Mouse (Mus musculus) Muller cell, postnatal 12 days (primary cell): ENCODE measurements around the gene Slc1a2.

Experiments used
- DNase-seq: peaks from one replicate; pipeline ENCODE4 v3.0.0-alpha.2; 2015; ENCODE audit errors: inconsistent ontology term

Gene Slc1a2

GRCm38 (mm10) chr2:102760284-102761072 lies 102.0 kb downstream of the Slc1a2 start:
- DNase-seq, result peak; percentile 86

GRCm38 (mm10) chr2:102763176-102763575 lies 104.7 kb downstream of the Slc1a2 start:
- DNase-seq, result peak; percentile 51

GRCm38 (mm10) chr2:102763991-102764390 lies 105.5 kb downstream of the Slc1a2 start:
- DNase-seq, result no peak

- peak; percentile 50 for DNase-seq
These were observed 106.3 kb downstream of the Slc1a2 start for GRCm38 (mm10) chr2:102764602-102765374.

- no peak for DNase-seq
These were observed 109.8 kb downstream of the Slc1a2 start for GRCm38 (mm10) chr2:102768267-102768666.

- no peak for DNase-seq
These were observed 112.8 kb downstream of the Slc1a2 start for GRCm38 (mm10) chr2:102771304-102771703.

GRCm38 (mm10) chr2:102772276-102772675 lies 113.8 kb downstream of the Slc1a2 start:
- no peak for DNase-seq

GRCm38 (mm10) chr2:102774700-102775099 lies 116.2 kb downstream of the Slc1a2 start:
- DNase-seq, result peak; percentile 8

- peak; percentile 45 for DNase-seq
These were observed 117.1 kb downstream of the Slc1a2 start for GRCm38 (mm10) chr2:102775561-102775960.

- DNase-seq, result peak; percentile 32
These were observed 119.7 kb downstream of the Slc1a2 start for GRCm38 (mm10) chr2:102778208-102778607.

- DNase-seq, result peak; percentile 54
These were observed 124.3 kb downstream of the Slc1a2 start for GRCm38 (mm10) chr2:102782751-102783150.

GRCm38 (mm10) chr2:102785696-102786095 lies 127.2 kb downstream of the Slc1a2 start:
- DNase-seq, result no peak

GRCm38 (mm10) chr2:102791641-102792040 lies 133.2 kb downstream of the Slc1a2 start:
- DNase-seq, result no peak

GRCm38 (mm10) chr2:102792804-102793203 lies 134.3 kb downstream of the Slc1a2 start:
- no peak for DNase-seq

GRCm38 (mm10) chr2:102795034-102795433 lies 136.6 kb downstream of the Slc1a2 start:
- no peak for DNase-seq

- DNase-seq, result no peak
These were observed 139.7 kb downstream of the Slc1a2 start for GRCm38 (mm10) chr2:102798149-102798548.

- no peak for DNase-seq
These were observed 143.4 kb downstream of the Slc1a2 start for GRCm38 (mm10) chr2:102801899-102802298.

- DNase-seq, result peak; percentile 51
These were observed 145.7 kb downstream of the Slc1a2 start for GRCm38 (mm10) chr2:102804109-102804508.

- DNase-seq, result no peak
These were observed 146.8 kb downstream of the Slc1a2 start for GRCm38 (mm10) chr2:102805283-102805682.

- peak; percentile 76 for DNase-seq
These were observed 147.5 kb downstream of the Slc1a2 start for GRCm38 (mm10) chr2:102805761-102806496.

GRCm38 (mm10) chr2:102807633-102808032 lies 149.2 kb downstream of the Slc1a2 start:
- DNase-seq, result no peak

GRCm38 (mm10) chr2:102809436-102809835 lies 151.0 kb downstream of the Slc1a2 start:
- no peak for DNase-seq
